Mouse (Mus musculus) ZHBTc4 (cell line): ENCODE measurements at regions not wholly inside any gene's neighbourhood (a gene's known extent, or its start where the extent isn't known, plus 50 kb on each side); places are given as distances from the start of the nearest gene placed in this dataset.

Experiments
- DNase-seq: peaks from one replicate; pipeline ENCODE4 v3.0.0-alpha.2; 2011; ENCODE audit warnings: low read depth, low spot score

DNA sequence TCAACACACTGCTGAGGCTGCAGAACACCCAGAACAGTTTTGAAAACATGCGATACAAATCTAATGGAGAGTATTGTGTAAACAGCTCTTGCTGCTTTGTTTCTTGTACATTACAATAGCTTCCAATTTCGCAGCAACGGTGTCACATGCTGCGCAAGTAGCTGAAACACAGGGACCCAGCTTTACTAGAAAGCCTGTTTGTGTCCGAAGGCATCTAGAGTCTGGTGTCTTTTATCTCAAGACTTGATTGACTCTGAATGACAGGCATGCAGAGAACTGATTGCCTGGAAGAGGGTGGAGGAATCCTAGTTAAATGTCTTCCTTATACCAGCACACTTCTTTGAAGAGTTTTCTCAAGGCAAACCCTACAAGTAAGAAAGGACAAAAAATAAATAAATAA lies 66.1 kb upstream of the Fgf10 start:
- DNase-seq: peak; percentile 52

DNA sequence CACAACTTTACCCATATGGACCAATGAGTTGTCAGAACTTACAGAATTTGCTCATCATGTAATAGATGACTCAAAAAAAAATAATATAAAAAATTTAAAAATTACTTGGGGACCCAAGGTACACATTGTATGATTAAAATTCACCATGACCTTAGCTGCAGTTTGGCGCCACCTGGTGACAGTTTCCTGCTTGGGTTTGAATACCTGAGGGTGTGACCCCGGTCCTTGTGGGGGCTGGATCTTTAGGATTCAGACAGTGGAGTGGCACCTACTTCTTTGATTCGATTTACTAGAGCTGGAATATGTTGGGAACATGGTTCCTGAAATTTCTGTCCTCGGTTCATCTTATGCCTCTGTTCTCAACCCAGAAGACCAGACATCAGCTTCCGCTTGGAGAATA lies 72.7 kb upstream of the Fgf10 start:
- peak; percentile 45 for DNase-seq

DNA sequence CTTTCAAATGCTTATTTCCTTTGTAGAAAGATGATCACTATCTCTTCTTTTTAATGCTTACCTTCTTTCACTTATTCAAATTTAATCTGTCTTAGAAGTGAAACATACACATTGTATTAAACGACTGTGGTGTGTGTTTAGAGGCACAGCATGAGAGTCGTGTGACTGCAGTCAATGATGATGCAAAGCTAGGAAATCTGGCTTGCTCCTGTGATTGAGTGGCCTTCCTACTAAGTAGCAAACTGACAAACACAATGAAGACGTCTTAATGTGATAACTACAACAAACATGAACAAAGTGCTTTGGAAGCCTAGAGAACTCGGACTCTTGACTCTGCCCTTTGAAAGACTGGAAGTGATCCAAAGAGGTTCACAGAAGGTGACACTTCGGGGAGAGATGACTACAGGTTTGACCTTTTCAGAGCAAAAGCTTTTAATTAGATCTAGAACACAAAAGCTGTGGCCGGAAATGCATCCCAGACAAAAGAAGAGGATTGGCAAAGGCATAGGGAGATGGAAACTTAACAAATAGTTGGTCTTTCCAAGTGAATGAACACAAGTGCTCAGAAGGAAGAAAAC lies 73.3 kb upstream of the Fgf10 start:
- DNase-seq: peak; percentile 44

DNA sequence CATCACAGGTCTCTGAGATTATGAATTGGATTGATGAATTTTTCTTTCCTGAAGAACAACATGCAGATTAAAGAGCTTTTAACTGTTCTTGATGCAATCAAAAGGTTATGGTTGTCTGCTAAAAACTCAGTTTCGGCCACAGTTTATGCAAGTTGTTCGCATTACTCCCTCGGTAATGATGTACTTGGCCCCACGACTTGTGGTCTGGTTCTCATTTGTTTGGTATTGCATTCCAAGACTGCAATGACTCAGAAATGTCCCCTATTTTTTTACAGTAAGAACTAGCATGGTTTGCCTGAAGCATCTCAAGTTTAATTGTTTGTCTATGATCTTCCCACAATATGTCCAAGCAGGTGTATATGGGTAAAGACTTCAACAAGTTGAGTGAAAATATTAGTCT lies 77.5 kb upstream of the Fgf10 start:
- DNase-seq: no peak

DNA sequence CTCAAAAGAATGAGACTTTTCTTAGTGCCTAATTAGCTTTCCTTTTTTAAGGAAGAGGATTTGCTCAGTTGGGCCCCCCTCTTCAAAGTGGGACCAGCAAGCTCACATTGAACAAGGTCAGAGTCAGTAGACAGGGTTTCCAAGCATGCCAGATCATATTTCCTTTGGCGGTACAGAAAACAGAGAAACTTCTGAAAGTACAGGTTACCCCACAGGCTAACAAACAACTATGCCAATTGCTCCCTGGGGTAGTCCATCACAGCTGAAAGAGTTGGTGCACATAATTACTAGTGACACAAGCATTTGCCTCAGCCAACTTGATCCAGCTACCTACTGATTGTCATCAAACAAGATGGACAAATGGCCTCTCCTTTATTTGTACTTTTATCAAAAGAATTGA lies 97.0 kb upstream of the Fgf10 start:
- DNase-seq: no peak

DNA sequence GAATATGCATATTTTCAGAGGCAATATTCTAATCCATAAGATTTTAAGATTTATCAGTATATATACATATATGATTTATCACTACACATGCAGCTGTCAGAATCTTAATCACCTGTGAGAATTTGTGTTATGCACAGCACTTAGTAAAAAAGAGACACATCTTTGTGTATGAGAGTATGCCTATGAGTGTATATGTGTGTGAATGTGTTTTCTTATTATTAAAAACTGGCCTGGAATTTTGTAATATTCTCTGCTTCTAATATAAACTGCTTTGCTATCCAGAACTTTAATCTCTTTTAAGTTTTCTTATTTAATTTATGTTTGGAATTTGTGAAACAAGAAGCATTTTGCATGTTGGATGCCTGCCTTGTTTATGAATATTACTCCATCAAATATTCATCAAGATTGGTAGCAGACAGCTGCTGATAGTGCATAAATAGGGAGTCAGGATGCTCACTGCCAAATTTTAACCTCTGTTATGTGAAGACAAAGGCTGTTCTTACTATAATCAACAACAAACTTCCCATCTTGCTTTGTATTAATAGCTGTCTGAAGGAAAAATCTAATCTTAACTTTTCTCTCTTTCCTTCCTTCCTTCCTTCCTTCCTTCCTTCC lies 104.3 kb upstream of the Fgf10 start:
- no peak for DNase-seq

DNA sequence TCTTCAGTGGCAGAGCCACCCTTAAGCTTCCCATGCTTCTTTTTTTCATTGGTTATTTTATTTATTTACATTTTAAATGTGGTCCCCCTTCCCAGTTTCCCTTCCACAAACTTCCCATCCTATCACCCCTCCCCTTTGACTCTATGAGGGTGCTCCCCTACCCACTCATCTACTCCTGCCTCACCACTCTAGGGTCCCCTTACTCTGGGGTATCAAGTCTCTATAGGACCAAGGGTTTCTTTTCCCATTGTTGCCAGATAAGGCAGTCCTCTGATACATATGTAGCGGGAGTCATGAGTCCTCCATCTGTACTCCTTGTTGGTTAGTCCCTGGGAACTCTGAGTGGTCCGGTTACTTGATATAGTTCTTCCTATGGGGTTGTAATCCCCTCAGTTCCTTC lies 110.6 kb upstream of the Fgf10 start:
- DNase-seq: no peak

- DNase-seq: no peak
These were observed 117.6 kb upstream of the Fgf10 start for GRCm38 (mm10) chr13:118552029-118552428.

GRCm38 (mm10) chr13:118538742-118539141 lies 130.8 kb upstream of the Fgf10 start:
- DNase-seq: no peak

- no peak for DNase-seq
These were observed 126.9 kb upstream of the Mrps30 start for GRCm38 (mm10) chr13:118513961-118514360.

DNA sequence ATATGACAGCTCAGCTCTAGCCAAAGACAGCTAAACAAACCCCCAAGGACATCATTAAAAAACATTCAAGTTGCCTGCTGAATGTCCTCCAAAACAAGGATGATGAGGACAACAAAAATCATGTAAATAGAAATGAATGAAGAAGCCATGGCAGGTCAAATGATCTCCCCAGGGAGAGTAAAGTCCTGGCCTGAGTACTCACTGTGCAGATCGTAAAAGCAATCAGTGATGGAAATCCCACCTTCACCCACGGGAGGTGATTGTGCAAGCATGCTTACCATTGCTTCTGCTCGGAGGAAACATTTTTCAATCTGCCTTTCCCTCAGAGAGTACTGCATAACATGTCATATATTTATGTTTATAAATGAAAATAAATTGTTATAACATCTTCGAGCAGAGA lies 119.1 kb upstream of the Mrps30 start:
- DNase-seq: no peak

DNA sequence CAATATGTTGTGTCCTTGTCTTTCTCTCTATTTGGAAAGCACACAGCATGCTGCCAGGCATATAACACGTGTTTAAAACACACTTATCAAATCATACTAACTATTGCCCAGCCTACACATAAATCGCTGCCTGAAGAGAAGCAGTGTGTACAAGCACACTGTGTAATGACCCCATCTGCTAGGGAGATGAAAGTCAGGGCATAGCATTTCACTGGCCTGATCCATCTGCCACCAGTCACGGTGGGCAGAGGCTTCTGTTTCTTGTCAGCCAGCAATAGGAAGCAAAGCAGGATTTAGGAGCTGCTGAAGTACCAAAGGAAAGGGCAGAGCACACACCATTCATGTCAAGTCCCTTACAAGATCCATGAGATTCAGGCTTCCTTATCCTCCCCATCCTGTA lies 103.6 kb upstream of the Mrps30 start:
- DNase-seq: no peak

GRCm38 (mm10) chr13:118483031-118483430 lies 96.0 kb upstream of the Mrps30 start:
- no peak for DNase-seq

DNA sequence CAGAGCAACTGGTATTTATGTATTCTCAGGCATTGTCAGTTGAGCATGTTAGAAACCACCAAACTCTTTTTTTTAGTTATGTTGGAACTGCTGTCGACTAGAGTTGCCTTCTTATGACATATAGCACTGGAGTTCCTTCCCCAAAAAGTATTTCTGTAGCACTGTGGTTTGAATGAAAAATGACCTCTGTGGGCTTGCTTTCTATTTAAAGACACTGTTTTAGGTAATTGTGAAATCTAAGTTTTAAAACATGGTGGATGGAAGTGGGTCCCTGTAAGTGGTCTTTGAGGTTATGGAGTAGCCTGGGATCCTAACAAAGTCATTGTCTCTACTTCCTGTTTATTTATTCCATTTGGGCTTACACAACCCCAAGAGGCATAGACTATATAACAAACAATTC lies 93.2 kb upstream of the Mrps30 start:
- no peak for DNase-seq

GRCm38 (mm10) chr13:118478487-118478886 lies 91.4 kb upstream of the Mrps30 start:
- DNase-seq: no peak

GRCm38 (mm10) chr13:118472578-118472977 lies 85.5 kb upstream of the Mrps30 start:
- DNase-seq: no peak

DNA sequence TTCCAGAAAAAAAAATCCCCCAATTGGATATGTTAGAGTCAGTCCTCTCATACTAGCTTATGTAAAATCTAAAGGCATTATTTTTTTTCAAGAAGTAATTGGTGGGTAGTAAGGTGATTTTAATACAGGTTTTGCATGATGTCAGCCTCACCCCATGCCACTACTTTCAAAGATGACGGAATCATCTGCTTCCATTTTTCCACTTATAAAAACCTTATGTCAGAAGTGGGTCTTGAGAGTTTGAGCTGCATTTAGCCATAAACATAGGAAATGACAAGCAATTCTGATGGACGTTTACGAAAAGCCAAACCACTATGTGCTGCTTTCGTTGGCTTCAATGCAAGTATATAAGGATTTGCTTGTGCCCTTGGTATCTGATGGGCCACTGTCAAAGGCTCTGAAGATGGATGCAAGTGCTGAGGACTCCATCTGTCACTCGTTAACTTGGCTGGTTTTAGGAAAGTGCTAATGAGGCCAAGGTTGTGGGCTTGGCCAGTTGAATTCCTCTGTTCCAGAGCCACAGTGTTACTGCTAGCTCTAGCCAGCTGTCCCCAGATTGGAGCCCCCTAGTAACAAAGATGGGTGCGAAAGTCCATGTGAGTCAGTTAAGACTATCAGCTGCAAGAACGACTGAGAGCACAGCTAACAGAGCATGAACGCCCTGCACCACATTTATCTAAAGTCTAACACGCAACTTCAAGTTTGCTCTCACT lies 72.8 kb upstream of the Mrps30 start:
- DNase-seq: no peak

DNA sequence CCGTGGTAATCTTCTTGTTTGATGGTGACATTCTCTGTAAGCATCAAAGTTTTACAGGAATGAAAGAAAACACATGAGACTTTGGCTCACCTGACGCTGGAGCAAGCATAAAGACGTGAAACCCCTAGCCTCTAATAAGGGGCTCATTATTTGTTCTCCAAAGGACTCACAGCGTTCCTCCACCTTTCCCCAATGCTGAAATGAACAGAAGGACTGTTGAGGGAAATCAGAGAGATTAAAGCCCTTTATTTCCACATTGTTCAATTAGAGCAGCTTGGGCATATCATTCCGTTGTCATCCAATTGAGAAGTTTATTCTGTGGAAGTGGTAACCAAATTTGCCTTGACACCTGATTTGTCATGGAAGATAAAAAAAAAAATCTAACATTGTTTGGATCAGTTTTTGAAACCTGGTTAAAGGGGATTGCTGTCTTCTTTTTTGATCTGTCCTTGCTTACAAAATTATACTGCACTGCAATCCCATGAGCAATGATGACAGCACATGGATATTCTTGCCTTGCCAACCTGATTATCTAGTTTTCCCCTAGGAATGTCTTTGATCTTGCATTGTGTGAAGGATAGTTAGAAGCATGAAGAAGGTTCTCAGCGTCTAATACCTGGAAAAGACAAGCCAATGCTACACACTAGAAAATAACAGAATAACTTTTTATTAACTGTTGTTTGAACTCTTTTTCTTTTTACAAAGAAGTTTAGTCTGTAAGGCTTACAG lies 62.1 kb upstream of the Mrps30 start:
- DNase-seq: no peak

GRCm38 (mm10) chr13:118441322-118442064 lies 54.4 kb upstream of the Mrps30 start:
- no peak for DNase-seq
